Mouse (Mus musculus) naive thymus-derived CD4-positive, alpha-beta T cell, adult 5 months (primary cell): ENCODE measurements around the gene Olfr622. TPM values are rescaled to one million over a fixed set of nuclear protein-coding genes. Genes with fewer than 3 reads are reported as not detected.

Source experiments
- polyA plus RNA-seq: library from polyadenylated mRNA; unstranded; fragments of 100-300 nt; shearing (Covaris generic); gene quantifications from one replicate; pipeline ENCODE4 v1.2.1, GENCODE M21; 2017

The Olfr622 gene
- polyA plus RNA-seq, result not detected

GRCm38 (mm10) chr7:103642602-103643001 lies at the start of gene Olfr622:
Olfr622 (minus strand) TSS chr7:103642702.

GRCm38 (mm10) chr7:103682420-103682819 lies 39.9 kb upstream of the Olfr622 start, which contains the start of gene Olfr625-ps1:
Olfr625-ps1 (plus strand) TSS chr7:103682720.

GRCm38 (mm10) chr7:103671091-103671490 lies 28.6 kb upstream of the Olfr622 start, which contains the start of gene Olfr624:
Olfr624 (minus strand) TSS chr7:103671191.

GRCm38 (mm10) chr7:103663598-103663997 lies 21.1 kb upstream of the Olfr622 start, which contains the start of gene Olfr623:
Olfr623 (minus strand) TSS chr7:103663698.

GRCm38 (mm10) chr7:103612434-103612833 lies 30.1 kb downstream of the Olfr622 start, which contains the start of gene Olfr620:
Olfr620 (minus strand) TSS chr7:103612534.

GRCm38 (mm10) chr7:103600275-103600674 lies 42.2 kb downstream of the Olfr622 start, which contains the start of gene Olfr619:
Olfr619 (plus strand) TSS chr7:103600575.

GRCm38 (mm10) chr7:103589803-103590202 lies 52.7 kb downstream of the Olfr622 start, which contains the start of gene Olfr618:
Olfr618 (plus strand) TSS chr7:103590103.

Other genes starting within 250 kb of the Olfr622 start
- not detected for gene Usp17lc, start 227.6 kb downstream of the Olfr622 start, polyA plus RNA-seq
- gene Olfr605, start 197.3 kb downstream of the Olfr622 start, polyA plus RNA-seq, result not detected
- gene Olfr606, start 193.7 kb downstream of the Olfr622 start, polyA plus RNA-seq, result not detected
- gene Olfr607, start 178.6 kb downstream of the Olfr622 start, polyA plus RNA-seq, result 0.20 TPM
- not detected for gene Olfr608, start 172.8 kb downstream of the Olfr622 start, polyA plus RNA-seq
- gene Olfr609, start 144.6 kb downstream of the Olfr622 start, polyA plus RNA-seq, result not detected
- not detected for gene Olfr610, start 130.6 kb downstream of the Olfr622 start, polyA plus RNA-seq
- not detected for gene Olfr611, start 121.9 kb downstream of the Olfr622 start, polyA plus RNA-seq
- gene Olfr612, start 100.0 kb downstream of the Olfr622 start, polyA plus RNA-seq, result not detected
- gene Olfr613, start 94.6 kb downstream of the Olfr622 start, polyA plus RNA-seq, result 0.06 TPM
- gene Olfr615, start 86.6 kb downstream of the Olfr622 start, polyA plus RNA-seq, result not detected
- gene Olfr616, start 73.6 kb downstream of the Olfr622 start, polyA plus RNA-seq, result not detected
- not detected for gene Olfr617, start 69.6 kb downstream of the Olfr622 start, polyA plus RNA-seq
- gene Olfr618, start 52.6 kb downstream of the Olfr622 start, polyA plus RNA-seq, result not detected
- gene Olfr619, start 42.1 kb downstream of the Olfr622 start, polyA plus RNA-seq, result not detected
- 0.25 TPM for gene Olfr620, start 30.2 kb downstream of the Olfr622 start, polyA plus RNA-seq
- gene Olfr623, start 21.0 kb upstream of the Olfr622 start, polyA plus RNA-seq, result not detected
- 0.06 TPM for gene Olfr624, start 28.5 kb upstream of the Olfr622 start, polyA plus RNA-seq
- not detected for gene Olfr625-ps1, start 40.0 kb upstream of the Olfr622 start, polyA plus RNA-seq
- gene Olfr243, start 72.0 kb upstream of the Olfr622 start, polyA plus RNA-seq, result not detected
- gene Olfr628, start 87.7 kb upstream of the Olfr622 start, polyA plus RNA-seq, result not detected
- not detected for gene Olfr629, start 102.2 kb upstream of the Olfr622 start, polyA plus RNA-seq
- not detected for gene Olfr630, start 114.6 kb upstream of the Olfr622 start, polyA plus RNA-seq
- gene Olfr69, start 128.9 kb upstream of the Olfr622 start, polyA plus RNA-seq, result not detected
- not detected for gene Olfr68, start 137.0 kb upstream of the Olfr622 start, polyA plus RNA-seq
- gene Olfr67, start 149.1 kb upstream of the Olfr622 start, polyA plus RNA-seq, result not detected
- not detected for gene Hbb-bt, start 171.3 kb upstream of the Olfr622 start, polyA plus RNA-seq
- gene Hbb-bs, start 185.4 kb upstream of the Olfr622 start, polyA plus RNA-seq, result 1.2 TPM
- gene Hbb-bh2, start 197.8 kb upstream of the Olfr622 start, polyA plus RNA-seq, result not detected
- not detected for gene Hbb-bh1, start 200.5 kb upstream of the Olfr622 start, polyA plus RNA-seq
- gene Hbb-y, start 210.5 kb upstream of the Olfr622 start, polyA plus RNA-seq, result not detected
- gene Olfr66, start 243.6 kb upstream of the Olfr622 start, polyA plus RNA-seq, result not detected